Mouse (Mus musculus) duodenum, adult 2 months (tissue): ENCODE results near the gene Kcne1l. TPM values are rescaled to one million over a fixed set of nuclear protein-coding genes. Genes with fewer than 3 reads are reported as not detected.

Experiments
- polyA plus RNA-seq: library from polyadenylated mRNA; depleted of rRNA; stranded (reverse); fragments of >200 nt; gene quantifications from 2 replicates; pipeline ENCODE4 v1.2.3, GENCODE M21; 2012; ENCODE audit warnings: low replicate concordance; rRNA removed

The Kcne1l gene
- polyA plus RNA-seq: 0.21 TPM in 1 of 2 replicates, not detected in the other

GRCm38 (mm10) chrX:142305869-142306581 lies at the start of gene Kcne1l:
Gene Kcne1l (minus strand): TSS chrX:142306294.

Other genes starting within 250 kb of the Kcne1l start
- not detected in 2 replicates for gene Gucy2f, start 109.4 kb downstream of the Kcne1l start, polyA plus RNA-seq
- 0.49 and 1.4 TPM in 2 replicates for gene Nxt2, start 79.5 kb downstream of the Kcne1l start, polyA plus RNA-seq
- 0.15 and 0.51 TPM in 2 replicates for gene Acsl4, start 84.2 kb upstream of the Kcne1l start, polyA plus RNA-seq